Mouse (Mus musculus) forelimb bud, embryonic 11.5 days (tissue): ENCODE data around the gene 4921524J17Rik.

ENCODE experiments used
- DNase-seq: peaks from one replicate; pipeline ENCODE4 v3.0.0-alpha.2; 2012; ENCODE audit warnings: low read depth, low spot score

4921524J17Rik gene

GRCm38 (mm10) chr8:85444092-85444491 lies 11.5 kb upstream of the 4921524J17Rik start:
- no peak for DNase-seq

GRCm38 (mm10) chr8:85441564-85441963 lies 8.9 kb upstream of the 4921524J17Rik start:
- no peak for DNase-seq

- DNase-seq = no peak
These were observed 3.1 kb upstream of the 4921524J17Rik start for GRCm38 (mm10) chr8:85435736-85436135.

- no peak for DNase-seq
These were observed 2.2 kb upstream of the 4921524J17Rik start for GRCm38 (mm10) chr8:85434817-85435216.

GRCm38 (mm10) chr8:85433017-85433393 lies 372 bp upstream of the 4921524J17Rik start:
- DNase-seq = no peak

- DNase-seq = peak; percentile 48
These were observed 1.1 kb downstream of the 4921524J17Rik start for GRCm38 (mm10) chr8:85431281-85432167.

GRCm38 (mm10) chr8:85430801-85431200 lies 1.8 kb downstream of the 4921524J17Rik start:
- DNase-seq = no peak

- DNase-seq = no peak
These were observed 3.4 kb downstream of the 4921524J17Rik start for GRCm38 (mm10) chr8:85429219-85429618.

GRCm38 (mm10) chr8:85427026-85427425 lies 5.6 kb downstream of the 4921524J17Rik start:
- DNase-seq = no peak

- DNase-seq = no peak
These were observed 11.3 kb downstream of the 4921524J17Rik start for GRCm38 (mm10) chr8:85421329-85421728.

- DNase-seq = no peak
These were observed 24.1 kb downstream of the 4921524J17Rik start for GRCm38 (mm10) chr8:85408526-85408925.

GRCm38 (mm10) chr8:85408053-85408505 lies 24.6 kb downstream of the 4921524J17Rik start:
- peak; percentile 36 for DNase-seq

- no peak for DNase-seq
These were observed 26.7 kb downstream of the 4921524J17Rik start for GRCm38 (mm10) chr8:85405961-85406360.

- DNase-seq = no peak
These were observed 27.2 kb downstream of the 4921524J17Rik start for GRCm38 (mm10) chr8:85405418-85405817.

- no peak for DNase-seq
These were observed 34.1 kb downstream of the 4921524J17Rik start for GRCm38 (mm10) chr8:85398548-85398947.

GRCm38 (mm10) chr8:85397508-85397907 lies 35.1 kb downstream of the 4921524J17Rik start:
- DNase-seq = peak; percentile 37

- no peak for DNase-seq
These were observed 36.1 kb downstream of the 4921524J17Rik start for GRCm38 (mm10) chr8:85396432-85397079.

GRCm38 (mm10) chr8:85395681-85396431 lies 36.8 kb downstream of the 4921524J17Rik start:
- no peak for DNase-seq

- DNase-seq = no peak
These were observed 37.6 kb downstream of the 4921524J17Rik start for GRCm38 (mm10) chr8:85395017-85395416.

GRCm38 (mm10) chr8:85393199-85393598 lies 39.4 kb downstream of the 4921524J17Rik start:
- DNase-seq = no peak

- no peak for DNase-seq
These were observed 41.2 kb downstream of the 4921524J17Rik start for GRCm38 (mm10) chr8:85391438-85391837.

- DNase-seq = no peak
These were observed 46.4 kb downstream of the 4921524J17Rik start, which contains the start of gene Mylk3 for GRCm38 (mm10) chr8:85386205-85386604. Gene Mylk3, minus strand, starts transcription at chr8:85386345.
